Mouse (Mus musculus) bone marrow, adult 2 months (tissue): ENCODE measurements around the gene Ttc38.

ENCODE experiments used
- CTCF ChIP-seq: fragments of 200-500 bp; IDR thresholded peaks from 2 replicates; pipeline ENCODE4 v1.5.1; 2011; ENCODE audit warnings: low read length, control low read depth; ENCODE audit not compliant: control insufficient read depth, insufficient read depth
- POLR2A ChIP-seq: fragments of 200-500 bp; IDR thresholded peaks from 2 replicates; pipeline ENCODE4 v1.6.1; 2011; ENCODE audit warnings: low read depth, mild to moderate bottlenecking, control low read depth, low read length, borderline replicate concordance; ENCODE audit not compliant: control insufficient read depth

- TF ChIP-seq CTCF (no peak), POLR2A (no peak)
Observed at GRCm38 (mm10) chr15:85821203-85822010, 10.7 kb upstream of the Ttc38 start, which contains the start of gene Pkdrej.
